Mouse (Mus musculus) fibroblast of lung, adult 2 months (primary cell): ENCODE measurements around the gene Wnt2b.

Experiments
- DNase-seq: peaks from one replicate; pipeline ENCODE4 v3.0.0-alpha.2; 2011; ENCODE audit warnings: low read depth

Wnt2b gene

DNA sequence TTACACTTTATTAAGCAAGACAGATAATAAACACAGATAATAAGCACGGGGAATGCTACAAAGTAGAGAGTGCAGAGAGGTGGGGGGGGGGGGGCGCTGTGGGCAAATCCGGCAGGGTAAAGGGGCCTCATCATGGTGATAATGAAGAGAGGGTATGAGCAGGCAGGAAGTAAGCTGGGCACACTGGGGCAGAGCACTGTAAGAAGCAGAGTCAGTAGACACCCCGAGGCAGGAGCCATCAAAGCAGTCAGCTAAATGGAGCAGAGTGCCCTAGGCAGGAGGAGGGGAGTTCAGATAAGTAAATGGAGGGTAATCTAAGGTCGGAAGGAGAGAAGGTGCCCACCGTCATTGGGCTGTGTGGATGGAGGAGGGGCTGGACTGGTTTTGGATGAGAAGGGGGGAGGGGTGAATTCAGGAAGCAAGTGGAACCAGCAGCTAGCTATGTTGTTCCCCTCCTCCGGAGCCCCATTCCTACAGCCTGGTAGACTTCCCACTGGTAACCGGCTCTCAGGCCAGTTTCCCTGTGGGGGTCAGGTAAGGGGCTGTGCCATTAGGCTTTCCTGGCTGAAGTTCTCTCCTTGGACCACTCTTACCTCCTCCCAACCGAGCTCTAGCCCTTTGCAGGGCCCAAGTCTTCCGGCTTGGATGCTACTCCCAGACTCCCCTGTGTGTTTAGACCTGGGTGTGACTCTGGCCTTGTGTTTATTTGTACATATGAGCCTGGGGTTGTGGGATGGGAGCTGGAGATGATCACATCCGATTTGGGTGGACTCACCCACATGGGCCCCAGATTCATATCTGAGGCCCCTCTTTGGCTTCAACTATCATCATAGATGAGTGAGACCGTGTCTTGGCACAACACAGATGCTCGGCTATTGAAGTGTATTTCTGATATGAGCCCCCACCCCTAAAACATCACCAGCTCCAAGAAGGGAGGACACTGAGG is 1.9 kb upstream of the Wnt2b start:
- DNase-seq, result no peak

- DNase-seq, result no peak
Measured at GRCm38 (mm10) chr3:104962866-104963265, 1.1 kb upstream of the Wnt2b start.

GRCm38 (mm10) chr3:104962141-104962611 is 455 bp upstream of the Wnt2b start:
- no peak for DNase-seq

DNA sequence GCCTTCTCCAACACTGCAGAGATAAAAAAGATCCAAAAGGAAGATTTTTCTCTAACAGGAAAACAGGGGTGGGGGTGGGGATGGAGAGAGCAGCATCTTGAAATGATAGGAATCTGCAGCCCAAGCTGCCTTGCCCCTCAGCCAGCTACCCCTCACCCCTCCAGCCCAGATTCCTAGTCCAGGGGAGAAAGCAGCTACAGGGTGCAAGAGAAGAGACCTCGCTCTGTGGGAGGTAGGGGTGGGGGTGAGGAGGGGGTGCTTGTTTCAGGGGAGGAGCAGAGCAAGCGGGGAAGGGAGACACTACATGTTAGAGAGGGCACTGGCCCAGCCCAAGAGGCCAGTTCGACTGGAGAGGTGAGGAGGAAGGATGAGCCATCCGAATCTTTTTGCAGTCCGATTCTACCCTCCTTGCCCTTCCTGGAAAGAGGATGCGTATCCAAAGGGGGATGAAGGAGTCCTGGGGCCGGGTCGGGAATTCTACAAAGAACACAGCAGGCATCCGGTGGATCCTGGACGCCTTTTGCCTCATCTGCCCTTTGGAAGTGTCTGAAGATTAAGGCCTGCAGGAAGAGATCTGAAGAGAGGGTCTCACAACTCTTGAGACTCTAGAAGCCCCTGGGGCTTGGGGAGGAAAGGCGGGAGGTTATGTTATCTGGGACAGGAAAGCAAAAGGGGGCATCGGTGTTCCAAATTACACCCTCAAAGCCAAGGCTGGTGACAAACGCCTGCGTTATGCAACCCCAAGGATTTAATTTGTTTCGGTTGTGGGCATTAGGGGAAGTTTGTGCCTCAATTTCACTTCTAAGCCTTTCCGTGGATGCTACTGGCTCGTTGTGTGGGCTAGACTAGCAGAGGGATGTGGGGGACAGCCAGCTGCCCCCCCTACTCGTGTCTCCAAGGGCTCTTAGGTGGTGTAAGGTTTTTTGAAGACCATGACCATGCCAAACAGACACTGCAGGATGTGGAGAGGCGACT is 1.4 kb downstream of the Wnt2b start:
- DNase-seq, result no peak

DNA sequence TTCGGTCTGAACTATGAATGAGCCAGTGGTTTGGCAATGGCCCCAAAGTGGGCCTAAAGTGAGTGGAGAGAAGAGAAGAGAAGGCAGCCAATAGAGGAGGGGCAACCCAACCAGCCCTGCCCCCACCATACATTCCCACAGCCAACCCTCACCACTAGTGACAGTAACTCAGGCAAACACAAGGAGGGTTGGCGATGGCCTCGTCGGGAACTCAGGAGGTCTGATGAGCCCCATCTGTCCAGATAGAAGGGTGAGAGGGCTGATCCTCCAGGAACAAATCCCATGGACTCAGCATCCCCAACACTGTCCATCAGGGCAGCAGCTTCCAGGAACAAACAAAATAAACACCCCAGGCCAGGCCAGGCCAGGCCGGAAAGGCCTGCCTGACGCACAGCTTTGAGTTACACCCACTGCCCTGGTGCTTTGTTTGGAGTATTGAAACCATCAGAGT is 5.6 kb downstream of the Wnt2b start:
- DNase-seq, result no peak

DNA sequence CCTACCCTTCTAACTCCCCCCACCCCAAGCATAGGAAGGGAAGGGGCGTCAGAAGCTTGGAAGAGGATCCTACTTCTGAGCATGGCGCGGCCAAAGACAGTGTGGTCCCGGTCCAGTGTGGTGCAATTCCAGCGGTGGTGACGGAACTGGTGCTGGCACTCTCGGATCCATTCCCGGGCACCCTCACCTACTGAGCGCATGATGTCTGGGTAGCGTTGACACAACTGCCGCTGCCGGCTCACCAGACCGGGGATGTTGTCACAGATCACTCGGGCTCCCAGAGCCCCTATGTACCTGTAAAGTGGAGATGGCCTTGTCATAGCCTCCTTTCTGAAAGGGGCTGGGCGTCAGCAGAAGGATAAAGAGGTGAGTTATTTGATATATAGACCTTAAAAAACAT is 7.2 kb downstream of the Wnt2b start:
- no peak for DNase-seq

DNA sequence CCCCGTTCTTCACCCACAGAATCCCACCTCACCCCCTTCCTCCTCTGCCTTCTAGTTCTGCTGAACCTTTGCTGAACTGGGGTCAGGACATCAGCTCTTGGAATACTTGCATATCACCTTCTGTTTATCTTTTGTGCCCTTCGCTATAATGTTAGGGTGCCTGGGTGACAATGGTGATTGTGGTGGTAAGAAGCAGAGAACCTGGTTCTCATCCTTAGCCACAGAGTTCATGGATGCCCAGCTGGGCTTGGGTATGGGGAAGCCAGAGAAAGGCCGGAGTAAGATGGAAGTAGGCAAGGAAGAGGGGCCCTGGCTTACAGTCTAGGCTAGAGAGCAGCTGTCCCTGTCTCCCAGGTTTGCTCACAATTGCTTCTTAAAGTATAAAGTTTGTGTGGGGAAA is 7.6 kb downstream of the Wnt2b start:
- no peak for DNase-seq

GRCm38 (mm10) chr3:104952891-104953670 is 8.6 kb downstream of the Wnt2b start:
- DNase-seq, result no peak

- no peak for DNase-seq
Measured at GRCm38 (mm10) chr3:104950926-104951325, 10.8 kb downstream of the Wnt2b start.

DNA sequence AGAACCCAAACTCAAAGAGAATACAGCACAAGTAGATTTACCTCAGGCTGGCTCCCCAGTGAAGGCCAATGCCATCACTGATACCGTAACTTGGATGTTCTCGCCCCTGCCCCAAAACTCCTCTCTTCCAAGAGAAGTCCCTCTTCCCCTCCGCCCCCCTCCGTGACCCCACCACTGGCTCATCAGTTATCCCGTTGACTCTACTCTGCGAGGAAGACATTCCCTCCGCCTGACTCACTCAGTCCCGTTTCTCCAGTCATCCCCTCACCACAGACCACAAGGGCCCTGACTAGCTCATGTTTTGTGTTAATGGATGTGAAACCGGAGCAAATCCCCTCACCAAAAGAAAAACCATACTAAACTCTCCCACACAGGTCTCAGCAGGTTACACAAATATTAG is 16.8 kb downstream of the Wnt2b start:
- DNase-seq, result peak; percentile 45

- no peak for DNase-seq
Measured at GRCm38 (mm10) chr3:104943333-104943732, 18.4 kb downstream of the Wnt2b start.

DNA sequence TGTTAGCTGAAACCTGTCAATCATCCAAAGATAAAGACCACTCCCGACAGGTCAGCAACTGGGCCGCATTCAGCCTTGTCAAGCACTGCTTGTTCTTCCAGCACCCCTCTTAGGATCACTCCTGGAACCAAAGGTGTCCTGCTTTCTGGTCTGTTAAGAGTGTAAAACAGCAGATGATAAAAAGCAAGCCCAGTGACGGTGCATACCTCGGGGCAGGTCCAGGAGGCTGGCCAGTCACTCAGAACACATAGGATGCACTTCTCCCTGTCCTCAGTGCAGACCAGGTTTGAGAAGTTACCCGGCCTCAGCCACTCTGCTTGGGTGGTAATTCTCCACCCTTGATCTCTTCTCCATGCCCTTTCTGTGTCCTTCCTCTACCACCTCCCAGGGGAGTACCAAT is 19.0 kb downstream of the Wnt2b start:
- no peak for DNase-seq

- DNase-seq, result no peak
Measured at GRCm38 (mm10) chr3:104940691-104941090, 21.0 kb downstream of the Wnt2b start.

- DNase-seq, result no peak
Measured at GRCm38 (mm10) chr3:104938327-104938726, 23.4 kb downstream of the Wnt2b start.

- DNase-seq, result no peak
Measured at GRCm38 (mm10) chr3:104937728-104938305, 23.9 kb downstream of the Wnt2b start.

DNA sequence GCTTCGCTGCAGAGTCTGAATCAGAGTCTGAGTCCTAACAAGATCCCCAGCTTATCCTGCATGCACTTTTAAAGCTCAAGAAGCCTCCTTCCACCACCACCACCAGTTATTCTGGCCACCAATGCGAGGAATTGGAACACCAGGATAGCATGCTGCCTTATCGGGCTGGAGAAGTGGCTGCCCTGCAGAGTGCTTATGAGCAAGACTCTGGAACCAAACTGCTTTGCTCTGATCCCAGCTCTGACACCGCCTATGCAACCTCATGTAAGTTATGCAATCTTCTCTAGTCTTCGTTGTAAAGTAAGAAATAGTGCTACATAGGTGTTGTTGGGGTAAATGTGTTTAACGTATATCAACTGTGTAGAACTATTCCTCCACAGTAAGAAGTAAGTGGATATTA is 32.3 kb downstream of the Wnt2b start:
- no peak for DNase-seq

DNA sequence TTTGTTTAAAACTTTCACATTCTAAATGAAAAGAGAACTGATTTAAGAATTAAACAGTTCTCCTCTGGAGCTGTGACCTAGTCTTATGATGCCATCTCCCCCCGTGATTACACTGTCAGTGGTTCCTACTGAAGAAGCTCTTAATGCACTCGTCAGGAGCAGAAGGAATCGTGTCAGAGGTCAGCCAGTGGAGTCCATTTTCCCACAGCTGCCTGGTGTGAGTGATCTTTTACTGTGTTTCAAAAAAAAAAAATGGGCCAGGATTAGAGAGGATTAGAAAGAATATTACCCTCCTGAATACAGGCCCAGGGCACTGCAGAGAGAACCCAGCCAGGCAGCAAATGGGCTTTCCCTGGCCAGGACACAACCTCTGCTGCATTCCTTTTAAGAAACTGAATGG is 46.7 kb downstream of the Wnt2b start:
- no peak for DNase-seq

- DNase-seq, result no peak
Measured at GRCm38 (mm10) chr3:104909195-104909594, 52.5 kb downstream of the Wnt2b start.

- no peak for DNase-seq
Measured at GRCm38 (mm10) chr3:104906007-104906406, 55.7 kb downstream of the Wnt2b start.

- DNase-seq, result no peak
Measured at GRCm38 (mm10) chr3:104905389-104905788, 56.3 kb downstream of the Wnt2b start.

DNA sequence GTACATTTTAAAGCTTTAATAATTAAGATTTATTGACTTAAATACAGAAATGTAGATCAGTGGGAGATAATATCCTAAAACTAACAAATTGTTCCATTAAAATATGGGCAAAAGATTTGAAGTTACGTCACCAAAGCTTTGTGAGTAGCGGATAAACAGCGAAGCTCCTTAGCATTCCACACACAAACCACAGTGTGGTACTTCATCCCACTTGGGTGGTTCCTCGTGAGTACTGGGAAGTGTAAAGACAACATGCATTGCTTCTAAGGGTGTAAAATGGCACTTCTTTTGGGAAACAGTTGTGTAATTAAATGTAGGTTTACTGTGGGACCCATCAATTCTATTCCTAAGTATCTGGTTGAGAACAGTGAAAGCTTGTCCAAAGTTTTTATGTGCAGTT is 60.6 kb downstream of the Wnt2b start:
- no peak for DNase-seq
